Mouse (Mus musculus): ENCODE results near the gene Sec14l5. TPM values are rescaled to one million over a fixed set of nuclear protein-coding genes. Genes with fewer than 3 reads are reported as not detected.

The Sec14l5 gene
- total RNA-seq, 2 experiments from 2014 or later, result 0.29 to 0.89 TPM

DNA sequence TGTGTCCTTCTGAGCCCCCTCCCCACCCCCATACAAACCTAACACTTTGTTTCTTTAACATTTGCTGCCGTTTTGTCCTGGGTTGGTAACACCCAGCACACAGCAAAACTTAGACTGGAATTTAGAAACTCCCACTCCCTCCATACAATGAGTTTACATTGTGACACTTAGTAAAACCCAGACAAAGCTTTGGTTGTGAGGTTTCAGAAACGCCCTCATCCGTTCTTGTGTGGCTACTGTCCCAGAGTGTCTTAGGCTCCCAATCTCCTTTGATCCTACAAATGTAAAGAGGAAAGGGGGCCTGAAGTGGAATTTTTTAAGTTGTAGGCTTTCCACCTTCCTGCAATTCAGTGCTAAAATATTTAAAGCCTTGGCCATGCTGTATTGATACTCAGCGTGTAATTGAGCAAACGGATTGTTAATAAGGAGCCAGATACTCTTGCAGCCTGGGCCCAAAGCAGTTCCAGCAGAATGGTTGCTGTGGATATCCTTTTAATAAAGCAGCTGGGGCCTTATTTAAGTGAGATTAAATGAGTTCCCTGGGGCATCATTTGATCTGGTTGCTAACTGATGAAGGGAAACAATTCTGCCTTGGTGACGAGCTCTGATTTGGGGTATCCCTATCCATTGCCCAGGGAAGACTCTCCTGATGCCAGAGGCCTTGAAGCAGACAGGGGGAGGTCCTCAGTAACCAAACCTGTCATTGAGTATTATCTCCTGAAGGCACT, 6.6 kb downstream of the Sec14l5 start:
- DNase-seq (ENCODE audit: low spot score in 2 of 2), result no peak

DNA sequence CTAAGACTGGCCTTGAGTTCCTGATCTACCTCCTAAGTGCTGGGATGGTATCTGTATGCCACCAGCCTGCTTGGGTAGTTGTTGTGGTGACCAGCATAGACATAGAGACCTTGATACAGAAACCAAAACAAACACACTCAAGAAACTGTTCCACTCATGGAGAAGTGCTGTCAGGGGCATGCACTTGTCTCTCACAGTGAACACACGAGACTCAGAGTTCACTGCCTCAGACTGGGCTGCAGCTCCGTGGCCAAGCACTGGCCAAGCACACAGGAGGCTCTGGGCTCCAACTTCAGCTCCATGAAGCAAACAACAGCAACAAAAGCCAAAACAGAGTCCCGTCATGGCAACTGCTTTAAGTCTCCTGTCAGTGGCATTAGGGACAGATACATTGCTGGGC, 8.1 kb downstream of the Sec14l5 start:
- DNase-seq (ENCODE audit: low spot score in 2 of 2), result no peak

DNA sequence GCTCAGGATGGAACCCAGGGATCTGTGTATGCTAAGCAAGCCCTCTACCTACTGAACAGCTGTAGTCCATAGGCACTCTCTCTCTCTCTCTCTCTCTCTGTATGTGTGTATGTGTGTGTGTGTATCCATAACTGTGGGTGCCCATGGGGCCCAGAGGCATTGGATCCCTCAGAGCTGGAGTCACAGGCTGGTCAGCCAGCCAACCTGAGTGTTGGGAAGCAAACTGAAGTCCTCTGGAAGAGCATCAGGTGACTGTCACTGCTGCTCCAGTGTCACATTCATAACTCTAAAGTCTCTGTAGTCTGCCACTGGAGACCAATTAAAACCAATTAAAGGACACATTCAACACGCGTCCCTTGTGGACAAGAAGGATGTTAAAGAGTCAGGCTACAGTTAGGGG, 9.6 kb downstream of the Sec14l5 start:
- DNase-seq (ENCODE audit: low spot score in 2 of 2), result no peak

DNA sequence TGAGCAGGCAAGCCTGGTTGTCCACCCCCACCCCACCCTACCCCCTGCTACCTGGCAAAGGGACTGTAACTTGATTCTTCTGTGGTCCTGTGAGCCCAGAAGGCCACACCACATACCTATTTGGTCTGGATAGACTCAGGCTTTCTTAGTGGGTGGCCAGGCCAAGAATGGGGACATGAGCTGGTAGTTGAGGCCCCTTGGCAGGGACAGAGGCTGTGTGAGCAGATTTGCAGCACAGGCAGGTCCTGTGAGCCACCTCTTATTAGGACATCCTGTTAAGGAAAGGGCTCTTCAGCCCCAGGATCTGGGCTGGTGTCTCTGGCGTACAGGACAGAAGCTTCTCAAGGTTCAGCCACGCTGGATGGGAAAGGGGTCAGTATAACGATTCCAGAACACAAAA, 10.2 kb downstream of the Sec14l5 start:
- DNase-seq (ENCODE audit: low spot score in 2 of 2), result no peak

- DNase-seq (ENCODE audit: low spot score in 2 of 2), result no peak
These were observed 12.3 kb downstream of the Sec14l5 start for GRCm38 (mm10) chr16:5159248-5159647.

DNA sequence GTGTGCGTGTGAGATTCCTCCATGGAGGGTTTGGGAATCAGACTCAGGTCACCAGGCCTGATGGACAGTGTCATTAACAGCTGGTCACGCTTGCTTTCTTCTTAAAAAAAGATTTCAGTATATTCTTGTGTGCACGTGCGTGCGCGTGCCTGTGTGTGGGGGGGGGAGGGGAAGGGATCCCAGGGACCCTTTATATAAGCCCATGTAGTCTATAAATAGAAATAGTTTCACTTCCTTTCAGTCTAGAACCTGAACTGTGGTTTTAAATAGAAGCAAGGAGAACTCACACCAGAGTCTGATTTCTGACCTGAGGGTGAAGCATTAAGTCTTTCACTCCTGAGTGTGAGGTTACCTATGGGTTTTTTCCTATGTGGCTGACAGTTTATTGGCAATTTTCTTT, 17.4 kb downstream of the Sec14l5 start:
- DNase-seq (ENCODE audit: low spot score in 2 of 2), result no peak

GRCm38 (mm10) chr16:5168038-5168437, 21.1 kb downstream of the Sec14l5 start:
- DNase-seq (ENCODE audit: low spot score in 2 of 2), result no peak

DNA sequence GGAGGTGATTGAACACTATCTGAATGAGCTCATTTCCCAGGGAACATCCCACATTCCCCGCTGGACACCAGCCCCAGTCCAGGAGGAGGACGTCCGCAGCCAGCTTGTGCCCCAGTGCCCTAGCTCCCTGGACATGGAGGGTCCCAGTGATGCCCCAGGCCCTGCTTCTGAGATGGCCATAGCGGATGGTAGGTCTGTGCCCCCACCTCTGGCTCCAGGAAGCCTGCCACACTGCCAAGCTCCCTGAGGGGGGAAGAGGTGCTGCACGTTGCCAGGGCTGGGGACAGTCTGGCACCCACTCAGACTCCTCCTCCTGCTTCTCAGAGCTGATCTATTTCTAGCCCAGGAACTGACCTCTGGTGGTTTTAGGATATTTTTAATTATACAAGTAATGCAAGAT, 21.9 kb downstream of the Sec14l5 start:
- DNase-seq (ENCODE audit: low spot score in 2 of 2), result no peak

DNA sequence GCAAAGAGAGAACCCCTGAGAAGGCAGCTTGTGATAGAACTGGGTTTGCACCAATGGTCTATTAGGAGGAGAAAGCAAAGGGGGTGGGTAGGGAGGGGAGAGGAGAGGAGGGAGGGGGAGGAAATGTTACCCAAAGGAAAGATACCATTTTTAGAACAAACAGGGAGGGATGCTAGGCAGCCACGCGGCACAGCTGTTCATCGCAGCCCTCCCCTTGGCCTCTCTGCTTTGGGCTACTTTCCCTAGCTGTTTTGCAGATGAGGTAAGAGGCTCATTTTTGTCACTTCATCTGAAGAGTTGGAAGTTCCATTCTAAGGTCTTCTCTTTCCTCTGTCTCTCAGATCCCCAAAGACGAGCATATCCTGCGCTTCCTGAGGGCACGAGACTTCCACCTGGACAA, 25.7 kb downstream of the Sec14l5 start:
- no peak for DNase-seq (ENCODE audit: low spot score in 2 of 2)

DNA sequence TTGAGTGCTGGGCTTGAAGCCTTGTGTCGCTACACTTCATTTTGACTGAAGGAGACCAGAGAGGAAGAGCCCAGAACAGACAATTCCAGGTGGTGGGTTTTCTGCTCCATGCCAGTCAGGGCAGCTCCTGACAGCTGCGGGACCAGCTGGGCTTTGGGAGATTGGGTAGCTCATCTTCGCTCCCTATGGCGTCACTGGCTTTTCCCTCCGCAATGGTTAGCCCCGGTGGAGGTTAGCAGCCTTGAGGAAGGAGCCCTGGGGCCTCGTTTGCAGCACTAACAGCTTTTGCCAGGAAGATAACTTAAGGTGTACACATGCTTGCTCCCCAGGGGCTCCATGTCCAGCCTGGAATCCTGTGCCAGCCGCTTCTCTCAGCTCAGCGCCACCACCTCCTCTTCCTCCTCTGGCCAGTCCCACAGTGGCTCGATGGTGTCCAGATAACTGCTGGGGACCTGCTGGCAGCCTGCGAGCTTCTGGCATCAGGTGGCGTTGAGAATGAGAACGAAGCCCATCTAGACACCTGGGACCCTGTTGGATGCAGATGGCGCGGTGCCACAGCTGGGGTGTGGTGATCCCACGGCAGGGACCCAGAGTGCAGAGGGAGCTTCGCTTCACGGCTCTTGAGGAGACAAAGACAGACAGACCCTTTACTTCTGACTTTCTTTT, 36.5 kb downstream of the Sec14l5 start:
- DNase-seq (ENCODE audit: low spot score in 2 of 2), result no peak

GRCm38 (mm10) chr16:5184101-5184500, 37.2 kb downstream of the Sec14l5 start:
- DNase-seq (ENCODE audit: low spot score in 2 of 2), result no peak

GRCm38 (mm10) chr16:5184956-5185355, 38.0 kb downstream of the Sec14l5 start:
- no peak for DNase-seq (ENCODE audit: low spot score in 2 of 2)

- DNase-seq (ENCODE audit: low spot score in 2 of 2), result no peak
These were observed 38.8 kb downstream of the Sec14l5 start for GRCm38 (mm10) chr16:5185691-5186090.

GRCm38 (mm10) chr16:5186234-5186633, 39.3 kb downstream of the Sec14l5 start:
- DNase-seq (ENCODE audit: low spot score in 2 of 2), result no peak

- peak; percentile 59 to 66 for DNase-seq (ENCODE audit: low spot score in 2 of 2)
These were observed 48.2 kb downstream of the Sec14l5 start for GRCm38 (mm10) chr16:5195080-5195479.

DNA sequence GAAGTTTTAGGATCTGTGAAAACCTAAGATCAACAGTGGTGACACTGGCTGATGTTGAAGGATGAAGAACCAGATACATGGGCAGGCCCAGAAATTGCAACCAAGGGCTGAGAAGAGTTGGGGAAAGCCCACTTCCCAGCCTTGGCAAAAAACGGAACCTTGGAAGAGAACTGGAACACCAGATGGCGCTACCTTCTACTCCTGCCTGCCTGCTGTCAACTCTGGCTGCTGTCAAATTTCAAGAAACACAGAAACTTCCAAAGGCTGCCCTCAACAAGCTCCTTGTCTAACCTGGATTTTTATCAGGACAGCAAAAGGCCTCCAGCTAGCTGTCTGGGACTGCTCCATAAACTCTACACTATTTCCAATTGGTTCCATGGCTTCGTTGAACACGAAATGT, 55.8 kb downstream of the Sec14l5 start:
- DNase-seq (ENCODE audit: low spot score in 2 of 2), result peak; percentile 51 to 65

GRCm38 (mm10) chr16:5203200-5203599, 56.3 kb downstream of the Sec14l5 start:
- DNase-seq (ENCODE audit: low spot score in 2 of 2), result peak in 1 of 2 experiments; percentile 23

GRCm38 (mm10) chr16:5203668-5204433, 56.9 kb downstream of the Sec14l5 start, which contains the start of gene Nagpa:
Gene Nagpa, minus strand, starts transcription at chr16:5204012.
- peak; percentile 78 to 81 for DNase-seq (ENCODE audit: low spot score in 2 of 2)

DNA sequence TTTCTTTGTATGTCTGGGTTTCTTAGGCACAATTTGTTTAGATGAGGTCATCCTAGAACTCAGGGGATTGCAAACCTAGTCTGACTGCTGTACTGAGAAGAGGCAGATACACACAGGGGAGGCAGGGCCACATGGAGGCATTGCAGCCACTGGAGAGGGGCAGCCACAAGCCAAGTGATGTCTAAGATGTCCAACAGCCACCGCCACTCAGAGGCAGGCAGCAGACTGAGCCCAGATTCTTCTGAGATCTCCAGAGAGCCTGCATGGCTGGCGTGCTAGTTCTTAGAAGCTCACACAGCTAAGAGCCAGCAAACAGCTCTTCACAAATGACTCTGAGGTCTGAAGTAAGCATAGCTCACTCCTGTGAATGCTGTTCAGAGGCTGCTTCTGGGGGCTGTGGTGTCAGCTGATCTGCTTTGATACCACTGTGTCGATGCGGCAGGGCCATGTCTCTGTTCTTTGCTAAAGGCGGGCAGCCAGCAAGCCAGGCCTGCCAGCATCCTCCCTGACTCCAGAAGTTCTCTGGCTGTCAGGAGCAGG, 58.6 kb downstream of the Sec14l5 start:
- DNase-seq (ENCODE audit: low spot score in 2 of 2), result no peak

GRCm38 (mm10) chr16:5206051-5206450, 59.1 kb downstream of the Sec14l5 start:
- no peak for DNase-seq (ENCODE audit: low spot score in 2 of 2)

DNA sequence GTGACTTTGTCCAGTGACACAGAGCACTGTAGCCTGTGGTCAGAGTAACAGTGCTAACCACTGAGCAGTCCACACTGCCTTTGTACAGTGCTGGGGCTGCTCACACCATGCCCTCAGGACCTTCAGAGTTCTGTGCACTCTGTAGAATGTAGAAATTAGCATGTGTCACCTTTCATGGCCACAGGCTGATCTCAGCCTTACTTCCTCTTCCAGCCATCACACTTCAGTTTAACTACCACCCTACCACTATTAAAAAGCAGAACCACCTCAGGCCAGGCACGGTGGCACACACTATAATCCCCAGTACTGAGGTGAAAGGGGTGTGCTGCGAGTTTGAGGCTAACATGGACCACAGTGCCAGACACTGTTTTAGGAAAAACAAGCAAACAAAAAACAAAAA, 63.5 kb downstream of the Sec14l5 start:
- DNase-seq (ENCODE audit: low spot score in 2 of 2), result no peak

DNA sequence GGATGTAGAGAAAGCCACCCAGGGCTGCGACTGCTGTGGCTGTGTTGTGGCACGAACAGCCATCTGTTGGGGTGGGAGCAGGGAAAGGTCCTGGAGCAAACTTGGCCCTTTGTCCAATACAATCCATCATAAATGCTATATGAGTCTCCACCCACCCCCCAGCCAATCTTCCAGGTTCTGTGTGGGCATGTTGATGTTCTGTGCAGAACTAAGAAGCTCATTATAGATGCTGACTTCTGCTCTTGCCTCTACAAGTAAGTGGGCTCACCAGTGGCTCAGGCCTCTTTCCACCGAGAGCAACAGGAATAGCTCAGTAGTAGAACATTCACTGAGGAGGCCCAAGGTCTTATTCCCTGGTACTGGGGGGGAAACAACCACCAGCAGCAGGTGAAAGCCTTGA, 65.2 kb downstream of the Sec14l5 start:
- no peak for DNase-seq (ENCODE audit: low spot score in 2 of 2)
